Mouse (Mus musculus) embryonic facial prominence, embryonic 10.5 days (tissue): ENCODE results near the gene Klhl32. TPM values are rescaled to one million over a fixed set of nuclear protein-coding genes. Genes with fewer than 3 reads are reported as not detected.
A peak's percentile ranks its signal among the peaks of the same experiment; 100 is the strongest.

ENCODE experiments used
- DNase-seq: peaks from one replicate; pipeline ENCODE4 v3.0.0-alpha.2; 2017; ENCODE audit warnings: low spot score
- H3K27ac ChIP-seq: fragments of 300-500 bp; sonication (generic); replicated peaks from 2 replicates; pipeline ENCODE4 v1.5.1; 2016; ENCODE audit warnings: mild to moderate bottlenecking
- H3K27me3 ChIP-seq: fragments of 300-500 bp; sonication (generic); replicated peaks from 2 replicates; pipeline ENCODE4 v1.6.1; 2016; ENCODE audit warnings: low read depth, mild to moderate bottlenecking; ENCODE audit not compliant: poor library complexity, severe bottlenecking
- H3K36me3 ChIP-seq: fragments of 300-500 bp; sonication (generic); replicated peaks from 2 replicates; pipeline ENCODE4 v1.6.1; 2016; ENCODE audit warnings: mild to moderate bottlenecking, moderate library complexity
- H3K4me1 ChIP-seq: fragments of 300-500 bp; sonication (generic); 2 replicates; pipeline ENCODE4 v1.6.1; 2016
- H3K4me3 ChIP-seq: fragments of 300-500 bp; sonication (generic); 2 replicates; pipeline ENCODE4 v1.5.1; 2016; ENCODE audit warnings: mild to moderate bottlenecking, moderate library complexity
- H3K9me3 ChIP-seq: fragments of 300-500 bp; sonication (generic); 2 replicates; pipeline ENCODE4 v1.6.1; 2016; ENCODE audit warnings: mild to moderate bottlenecking
- WGBS: fragments of 180-500 bp; shearing (Covaris S2); methylation state at CpG from one replicate; pipeline ENCODE4 v1.1.7; 2016; 5-methylcytosine and 5-hydroxymethylcytosine counted together
- polyA plus RNA-seq: library from polyadenylated mRNA; unstranded; fragments of >200 nt; fragmentation: Nextera tagmentation; extraction: Ambion mirVana; gene quantifications from 2 replicates; pipeline ENCODE4 v1.2.1, GENCODE M21; 2016

The Klhl32 gene
- polyA plus RNA-seq, 1 experiment from 2014 or later = 2.3 TPM

- Histone ChIP-seq H3K36me3 (no peaks in the 10 kb centered on the region), H3K27me3 (no peaks in the 10 kb centered on the region), H3K27ac (peak overlapping the region; percentile 59), H3K4me3 (peak overlapping the region; percentile 38), H3K4me1 (peaks cover 8% of the 10 kb centered on the region), H3K9me3 (no peaks in the 10 kb centered on the region)
- 21% methylated on average over 16 of the region's 16 CpGs for WGBS
- DNase-seq = peak; percentile 27
Measured at GRCm38 (mm10) chr4:24792416-24792981, 58.4 kb downstream of the Klhl32 start.

GRCm38 (mm10) chr4:24789331-24789730, 61.6 kb downstream of the Klhl32 start:
- Histone ChIP-seq H3K27ac (no peak overlapping the region), H3K36me3 (no peaks in the 10 kb centered on the region), H3K9me3 (no peaks in the 10 kb centered on the region), H3K4me1 (peaks cover 8% of the 10 kb centered on the region), H3K27me3 (no peaks in the 10 kb centered on the region), H3K4me3 (no peak overlapping the region)
- WGBS = 87% methylated on average over 1 of the region's 1 CpGs
- no peak for DNase-seq

GRCm38 (mm10) chr4:24785757-24786532, 65.0 kb downstream of the Klhl32 start:
- Histone ChIP-seq H3K27ac (no peak overlapping the region), H3K9me3 (no peaks in the 10 kb centered on the region), H3K27me3 (no peaks in the 10 kb centered on the region), H3K4me1 (no peaks in the 10 kb centered on the region), H3K4me3 (no peak overlapping the region), H3K36me3 (no peaks in the 10 kb centered on the region)
- no peak for DNase-seq
- 60% methylated on average over 7 of the region's 7 CpGs for WGBS

- 85% methylated on average over 2 of the region's 2 CpGs for WGBS
- no peaks in the 10 kb centered on the region for H3K9me3 ChIP-seq
- H3K4me3 ChIP-seq = no peak overlapping the region
- H3K27me3 ChIP-seq = no peaks in the 10 kb centered on the region
- H3K4me1 ChIP-seq = no peaks in the 10 kb centered on the region
- H3K27ac ChIP-seq = no peak overlapping the region
- DNase-seq = no peak
- no peaks in the 10 kb centered on the region for H3K36me3 ChIP-seq
Measured at GRCm38 (mm10) chr4:24765919-24766318, 85.0 kb downstream of the Klhl32 start.

GRCm38 (mm10) chr4:24765469-24765868, 85.5 kb downstream of the Klhl32 start:
- Histone ChIP-seq H3K4me3 (no peak overlapping the region), H3K36me3 (no peaks in the 10 kb centered on the region), H3K27ac (no peak overlapping the region), H3K9me3 (no peaks in the 10 kb centered on the region), H3K4me1 (no peaks in the 10 kb centered on the region), H3K27me3 (no peaks in the 10 kb centered on the region)
- no peak for DNase-seq
- WGBS = 71% methylated on average over 3 of the region's 3 CpGs

- Histone ChIP-seq H3K4me1 (no peaks in the 10 kb centered on the region), H3K27me3 (no peaks in the 10 kb centered on the region), H3K36me3 (no peaks in the 10 kb centered on the region), H3K4me3 (no peak overlapping the region), H3K27ac (no peak overlapping the region), H3K9me3 (no peaks in the 10 kb centered on the region)
- DNase-seq = no peak
- WGBS = 90% methylated on average over 2 of the region's 2 CpGs
Measured at GRCm38 (mm10) chr4:24764558-24764957, 86.4 kb downstream of the Klhl32 start.

GRCm38 (mm10) chr4:24763451-24763850, 87.5 kb downstream of the Klhl32 start:
- Histone ChIP-seq H3K27ac (no peak overlapping the region), H3K27me3 (no peaks in the 10 kb centered on the region), H3K9me3 (no peaks in the 10 kb centered on the region), H3K36me3 (no peaks in the 10 kb centered on the region), H3K4me1 (no peaks in the 10 kb centered on the region), H3K4me3 (no peak overlapping the region)
- DNase-seq = no peak
- whole genome bisulfite sequencing = 89% methylated on average over 4 of the region's 4 CpGs

- Histone ChIP-seq H3K36me3 (no peaks in the 10 kb centered on the region), H3K27ac (no peak overlapping the region), H3K27me3 (no peaks in the 10 kb centered on the region), H3K4me3 (no peak overlapping the region), H3K9me3 (no peaks in the 10 kb centered on the region), H3K4me1 (no peaks in the 10 kb centered on the region)
- DNase-seq = no peak
- 85% methylated on average over 1 of the region's 1 CpGs for WGBS
Measured at GRCm38 (mm10) chr4:24758954-24759353, 92.0 kb downstream of the Klhl32 start.

GRCm38 (mm10) chr4:24752517-24753208, 98.3 kb downstream of the Klhl32 start:
- H3K4me1 ChIP-seq = no peaks in the 10 kb centered on the region
- no peaks in the 10 kb centered on the region for H3K9me3 ChIP-seq
- no peak for DNase-seq
- H3K27ac ChIP-seq = no peak overlapping the region
- no peak overlapping the region for H3K4me3 ChIP-seq
- 89% methylated on average over 8 of the region's 8 CpGs for WGBS
- H3K36me3 ChIP-seq = no peaks in the 10 kb centered on the region
- H3K27me3 ChIP-seq = no peaks in the 10 kb centered on the region

- no peaks in the 10 kb centered on the region for H3K4me1 ChIP-seq
- no peaks in the 10 kb centered on the region for H3K36me3 ChIP-seq
- no peak overlapping the region for H3K4me3 ChIP-seq
- H3K9me3 ChIP-seq = no peaks in the 10 kb centered on the region
- no peak for DNase-seq
- no peaks in the 10 kb centered on the region for H3K27me3 ChIP-seq
- H3K27ac ChIP-seq = no peak overlapping the region
- WGBS = 89% methylated on average over 6 of the region's 6 CpGs
Measured at GRCm38 (mm10) chr4:24737080-24737479, 113.8 kb downstream of the Klhl32 start.

- peak; percentile 27 for DNase-seq
- Histone ChIP-seq H3K27ac (no peak overlapping the region), H3K9me3 (no peaks in the 10 kb centered on the region), H3K4me1 (no peaks in the 10 kb centered on the region), H3K4me3 (no peak overlapping the region), H3K27me3 (no peaks in the 10 kb centered on the region), H3K36me3 (no peaks in the 10 kb centered on the region)
- 29% methylated on average over 3 of the region's 3 CpGs for WGBS
Measured at GRCm38 (mm10) chr4:24720834-24721233, 130.1 kb downstream of the Klhl32 start.

- no peak for DNase-seq
- H3K4me1 ChIP-seq = no peaks in the 10 kb centered on the region
- no peaks in the 10 kb centered on the region for H3K36me3 ChIP-seq
- H3K27me3 ChIP-seq = no peaks in the 10 kb centered on the region
- no peak overlapping the region for H3K27ac ChIP-seq
- H3K9me3 ChIP-seq = no peaks in the 10 kb centered on the region
- H3K4me3 ChIP-seq = no peak overlapping the region
- 78% methylated on average over 4 of the region's 4 CpGs for WGBS
Measured at GRCm38 (mm10) chr4:24715559-24715958, 135.4 kb downstream of the Klhl32 start.

- 86% methylated on average over 10 of the region's 10 CpGs for WGBS
- H3K27me3 ChIP-seq = no peaks in the 10 kb centered on the region
- no peaks in the 10 kb centered on the region for H3K9me3 ChIP-seq
- no peaks in the 10 kb centered on the region for H3K36me3 ChIP-seq
- H3K4me1 ChIP-seq = no peaks in the 10 kb centered on the region
- H3K4me3 ChIP-seq = no peak overlapping the region
- no peak for DNase-seq
- H3K27ac ChIP-seq = no peak overlapping the region
Measured at GRCm38 (mm10) chr4:24714367-24714766, 136.6 kb downstream of the Klhl32 start.
